13 mouse cellular contexts compared by ENCODE assay signal in genomic region chr11:52534586-52534985, GRCm38 (mm10).
A peak's percentile ranks its signal among the peaks of the same experiment; 100 is the strongest.
DNase-seq lines count a peak whose midpoint lies in the region; ATAC-seq lines count a peak whose summit lies in the region.
"Had no signal": no experiment of that assay in that cellular context is flagged by ENCODE, and none has a peak within 500 bp of the region (broad histone marks: within the 10 kb centered on the region; RNA-seq: fewer than 3 reads in every experiment).

No protein-coding gene starts in this region.

- no peak overlapping the region for H3K4me3 ChIP-seq in forebrain, embryonic 14.5 days (ENCODE audit: low read depth, low read length)
- H3K4me3 ChIP-seq in forebrain, embryonic 12.5 days (replicated peaks) = no peak overlapping the region
- H3K4me3 ChIP-seq: hindbrain, embryonic 15.5 days had no signal

- no peak for ATAC-seq in forebrain, embryonic 14.5 days
- ATAC-seq in forebrain, embryonic 12.5 days (ENCODE audit: low FRiP score) = no peak

- no peaks in the 10 kb centered on the region for H3K36me3 ChIP-seq in forebrain, embryonic 14.5 days (ENCODE audit: control insufficient read depth, insufficient read depth, low read length)
- no peaks in the 10 kb centered on the region for H3K36me3 ChIP-seq in forebrain, embryonic 12.5 days (replicated peaks)
- H3K36me3 ChIP-seq: hindbrain, embryonic 15.5 days had no signal

- peak; percentile 20 for DNase-seq in forebrain, embryonic 14.5 days (ENCODE audit: low spot score)
- peak; percentile 30 to 39 for DNase-seq in left cerebral cortex, postnatal 14 days (ENCODE audit: low spot score in 2 of 2)
- no peak for DNase-seq in left cerebral cortex, postnatal 10 days (ENCODE audit: extremely low spot score in 1 of 2, low spot score in 2 of 2)
- peak; percentile 33 for DNase-seq in ES-CJ7 (ENCODE audit: low read depth, low spot score)
- peak; percentile 28 for DNase-seq in lung, postnatal 10 days
- DNase-seq in cerebellum, adult 9-11 months = no peak
- no peak for DNase-seq in embryo, embryonic 10.5 days (ENCODE audit: low spot score)
- DNase-seq: heart, adult 18-20 months; kidney, postnatal 14 days; midbrain, embryonic 14.5 days; thymus, adult 18-20 months had no signal

- H3K9me3 ChIP-seq in forebrain, embryonic 14.5 days (replicated peaks; ENCODE audit: control insufficient read depth, low read length) = no peaks in the 10 kb centered on the region
- no peaks in the 10 kb centered on the region for H3K9me3 ChIP-seq in forebrain, embryonic 12.5 days
- H3K9me3 ChIP-seq: hindbrain, embryonic 15.5 days had no signal

- H3K9ac ChIP-seq in forebrain, embryonic 14.5 days (ENCODE audit: low read length) = no peak overlapping the region
- no peak overlapping the region for H3K9ac ChIP-seq in forebrain, embryonic 12.5 days
- H3K9ac ChIP-seq: hindbrain, embryonic 15.5 days had no signal

- WGBS in forebrain, embryonic 14.5 days = 49% methylated on average over 13 of the region's 13 CpGs
- WGBS in forebrain, embryonic 12.5 days = 66% methylated on average over 13 of the region's 13 CpGs

- intact Hi-C loops in left cerebral cortex, postnatal 14 days (cut with DNase I) = no loop called here
- intact Hi-C loops in left cerebral cortex, postnatal 10 days (cut with DNase I) = no loop called here

- no peak overlapping the region for H3K27ac ChIP-seq in forebrain, embryonic 14.5 days (ENCODE audit: low read depth, low read length)
- H3K27ac ChIP-seq in forebrain, embryonic 12.5 days = no peak overlapping the region
- H3K27ac ChIP-seq: hindbrain, embryonic 15.5 days had no signal

- H3K27me3 ChIP-seq in forebrain, embryonic 14.5 days (replicated peaks; ENCODE audit: control insufficient read depth, insufficient read depth, low read length) = no peaks in the 10 kb centered on the region
- H3K27me3 ChIP-seq in forebrain, embryonic 12.5 days = no peaks in the 10 kb centered on the region
- H3K27me3 ChIP-seq: hindbrain, embryonic 15.5 days had no signal

- no peaks in the 10 kb centered on the region for H3K4me1 ChIP-seq in forebrain, embryonic 14.5 days (ENCODE audit: control insufficient read depth, insufficient read depth, low read length)
- H3K4me1 ChIP-seq in forebrain, embryonic 12.5 days = no peaks in the 10 kb centered on the region
- H3K4me1 ChIP-seq: hindbrain, embryonic 15.5 days had no signal

- H3K4me2 ChIP-seq in forebrain, embryonic 14.5 days (ENCODE audit: low read length) = no peak overlapping the region
- H3K4me2 ChIP-seq in forebrain, embryonic 12.5 days = no peak overlapping the region
- H3K4me2 ChIP-seq: hindbrain, embryonic 15.5 days had no signal

Comparison
In these comparisons a context has a peak if more than half of its experiments do, and no peak if none do; other contexts are left out.
1. DNase-seq: peak in forebrain, embryonic 14.5 days (single experiment), left cerebral cortex, postnatal 14 days (2 of 2), ES-CJ7 (single experiment) and lung, postnatal 10 days (single experiment); none in left cerebral cortex, postnatal 10 days (0 of 2), cerebellum, adult 9-11 months (single experiment) and embryo, embryonic 10.5 days (single experiment).